In genomic region chr11:69760160-69760900, GRCm38 (mm10) we compare ENCODE assay signal across 9 mouse cellular contexts. TPM values are rescaled to one million over a fixed set of nuclear protein-coding genes. Genes with fewer than 3 reads are reported as not detected.
A peak's percentile ranks its signal among the peaks of the same experiment; 100 is the strongest.
DNase-seq lines count a peak whose midpoint lies in the region; ATAC-seq and TF ChIP-seq lines count a peak whose summit lies in the region.
"Had no signal": no experiment of that assay in that cellular context is flagged by ENCODE, and none has a peak within 500 bp of the region (broad histone marks: within the 10 kb centered on the region; RNA-seq: fewer than 3 reads in every experiment).

No protein-coding gene starts in this region.

- H3K4me1 ChIP-seq in cerebellum, adult 2 months (ENCODE audit: control insufficient read depth, insufficient read depth, low read length), result peaks cover 13% of the 10 kb centered on the region
- H3K4me1 ChIP-seq in megakaryocyte, embryonic 14.5 days, result peaks cover 40% of the 10 kb centered on the region
- H3K4me1 ChIP-seq in limb, embryonic 11.5 days (ENCODE audit: control insufficient read depth, insufficient read depth, low read length), result peaks cover 23% of the 10 kb centered on the region
- H3K4me1 ChIP-seq in stomach, embryonic 14.5 days (ENCODE audit: control insufficient read depth, insufficient read depth, low read length), result peaks cover 25% of the 10 kb centered on the region

- peak overlapping the region; percentile 7 for H3K4me3 ChIP-seq in cerebellum, adult 2 months (replicated peaks; ENCODE audit: insufficient read depth, low read depth, low read length)
- peak overlapping the region; percentile 94 for H3K4me3 ChIP-seq in megakaryocyte, embryonic 14.5 days (replicated peaks)
- H3K4me3 ChIP-seq in limb, embryonic 11.5 days (ENCODE audit: low read depth, low read length), result no peak overlapping the region
- H3K4me3 ChIP-seq in stomach, embryonic 14.5 days (ENCODE audit: low read depth, low read length), result no peak overlapping the region

- peak; percentile 43 to 46 for DNase-seq in cerebellum, adult 2 months
- DNase-seq in cerebellum, postnatal 4 days (ENCODE audit: low spot score in 2 of 2), result no peak
- no peak for DNase-seq in limb, embryonic 11.5 days (ENCODE audit: low spot score)
- DNase-seq in thymus, postnatal 25 days, result no peak

- H3K9me3 ChIP-seq in megakaryocyte, embryonic 14.5 days, result no peaks in the 10 kb centered on the region
- no peaks in the 10 kb centered on the region for H3K9me3 ChIP-seq in limb, embryonic 11.5 days (ENCODE audit: control insufficient read depth, low read length)
- H3K9me3 ChIP-seq in stomach, embryonic 14.5 days (ENCODE audit: control insufficient read depth, low read depth, low read length), result no peaks in the 10 kb centered on the region

- H3K4me2 ChIP-seq in limb, embryonic 11.5 days (ENCODE audit: low read depth, severe bottlenecking), result peak overlapping the region; percentile 84; the same call in 1 of the 2 replicates
- peak overlapping the region; percentile 88 for H3K4me2 ChIP-seq in stomach, embryonic 14.5 days (replicated peaks; ENCODE audit: low read depth, low read length)

- no peak for ATAC-seq in megakaryocyte, adult 5-6 weeks (ENCODE audit: poor library complexity, severe bottlenecking)
- no peak for ATAC-seq in limb, embryonic 11.5 days (ENCODE audit: insufficient number of reproducible peaks, low FRiP score, low TSS enrichment, low read depth)
- no peak for ATAC-seq in stomach, embryonic 14.5 days (ENCODE audit: insufficient number of reproducible peaks, insufficient read depth, low FRiP score, low read depth)
- no peak for ATAC-seq in inflammation-experienced regulatory T-cells, adult 6 months

- no peaks in the 10 kb centered on the region for H3K36me3 ChIP-seq in megakaryocyte, embryonic 14.5 days (replicated peaks; ENCODE audit: low read length)
- no peaks in the 10 kb centered on the region for H3K36me3 ChIP-seq in limb, embryonic 11.5 days (ENCODE audit: control insufficient read depth, insufficient read depth, low read length)
- no peaks in the 10 kb centered on the region for H3K36me3 ChIP-seq in stomach, embryonic 14.5 days (ENCODE audit: control insufficient read depth, insufficient read depth, low read length)

- WGBS in cerebellum, adult 2 months, result 62% methylated on average over 14 of the region's 14 CpGs
- 87% methylated on average over 14 of the region's 14 CpGs for WGBS in limb, embryonic 11.5 days
- 81% methylated on average over 14 of the region's 14 CpGs for WGBS in stomach, embryonic 14.5 days

- H3K27me3 ChIP-seq in cerebellum, adult 2 months (ENCODE audit: control insufficient read depth, insufficient read depth, low read length), result no peaks in the 10 kb centered on the region
- no peaks in the 10 kb centered on the region for H3K27me3 ChIP-seq in megakaryocyte, embryonic 14.5 days (replicated peaks)
- no peaks in the 10 kb centered on the region for H3K27me3 ChIP-seq in limb, embryonic 11.5 days (ENCODE audit: control insufficient read depth, insufficient read depth, low read length)
- no peaks in the 10 kb centered on the region for H3K27me3 ChIP-seq in stomach, embryonic 14.5 days (ENCODE audit: control insufficient read depth, insufficient read depth, low read length)

- H3K27ac ChIP-seq in cerebellum, adult 2 months (ENCODE audit: insufficient read depth, low read length), result peak overlapping the region; percentile 93
- H3K27ac ChIP-seq in limb, embryonic 11.5 days (replicated peaks; ENCODE audit: low read depth, low read length), result peak overlapping the region; percentile 63; the same call in 1 of the 2 replicates
- H3K27ac ChIP-seq in stomach, embryonic 14.5 days (ENCODE audit: low read length), result peak overlapping the region; percentile 98

- TF ChIP-seq CTCF in cerebellum, adult 2 months (IDR thresholded peaks at IDR 0.05; ENCODE audit: borderline replicate concordance, insufficient read depth, low read depth, low read length), result no peak

- peak overlapping the region; percentile 67; the same call in 1 of the 2 replicates for H3K9ac ChIP-seq in limb, embryonic 11.5 days (ENCODE audit: low read length)
- H3K9ac ChIP-seq in stomach, embryonic 14.5 days (replicated peaks; ENCODE audit: low read depth, low read length), result no peak overlapping the region; the same call in 1 of the 2 replicates

- no peak for TF ChIP-seq POLR2A in cerebellum, adult 2 months (IDR thresholded peaks at IDR 0.05; ENCODE audit: borderline replicate concordance, insufficient read depth, low read length)

RNA-seq across cellular contexts. Expression of gene Slc35g3, which starts 1.4 kb away (rescaled TPM):
- not detected in 2 replicates for polyA plus RNA-seq in cerebellum, adult 2 months (2012; rRNA removed)
- not detected in 2 replicates for polyA plus RNA-seq in megakaryocyte, embryonic 14.5 days (2012; ENCODE audit: insufficient read depth, low replicate concordance)
- total RNA-seq in megakaryocyte, adult 5-6 weeks (2015), result not detected in 2 replicates
- total RNA-seq in megakaryocyte, adult 5-6 weeks (2017), result not detected in 2 replicates
- polyA plus RNA-seq in limb, embryonic 11.5 days (2014; fragmentation: Nextera tagmentation; extraction: Ambion mirVana), result 0.09 TPM in 1 of 2 replicates, not detected in the other
- polyA plus RNA-seq in stomach, embryonic 14.5 days (2014; fragmentation: Nextera tagmentation; extraction: Ambion mirVana), result not detected in 2 replicates
- not detected for polyA plus RNA-seq in inflammation-experienced regulatory T-cells, adult 6 months (2017; shearing (Covaris generic))
- polyA plus RNA-seq: large intestine, adult 2 months had no signal

RNA-seq across cellular contexts. Expression of gene Polr2a, which starts 1.9 kb away (rescaled TPM):
- polyA plus RNA-seq in cerebellum, adult 2 months (2012; rRNA removed), result 35.3 and 42.3 TPM in 2 replicates
- 36.5 and 129 TPM in 2 replicates for polyA plus RNA-seq in megakaryocyte, embryonic 14.5 days (2012; ENCODE audit: insufficient read depth, low replicate concordance)
- total RNA-seq in megakaryocyte, adult 5-6 weeks (2015), result 116 and 118 TPM in 2 replicates
- 38.6 and 42.9 TPM in 2 replicates for total RNA-seq in megakaryocyte, adult 5-6 weeks (2017)
- 64.0 and 78.3 TPM in 2 replicates for polyA plus RNA-seq in limb, embryonic 11.5 days (2014; fragmentation: Nextera tagmentation; extraction: Ambion mirVana)
- polyA plus RNA-seq in stomach, embryonic 14.5 days (2014; fragmentation: Nextera tagmentation; extraction: Ambion mirVana), result 39.3 and 43.6 TPM in 2 replicates
- 10 to 100 TPM; 27.3 to 28.4 (median 27.7) TPM for polyA plus RNA-seq in inflammation-experienced regulatory T-cells, adult 6 months (2017; shearing (Covaris generic))

RNA-seq across cellular contexts. Expression of gene Zbtb4, which starts 5.4 kb away (rescaled TPM):
- polyA plus RNA-seq in cerebellum, adult 2 months (2012; rRNA removed), result 69.8 and 71.1 TPM in 2 replicates
- 1.9 and 3.9 TPM in 2 replicates for polyA plus RNA-seq in megakaryocyte, embryonic 14.5 days (2012; ENCODE audit: insufficient read depth, low replicate concordance)
- 1.6 and 2.6 TPM in 2 replicates for total RNA-seq in megakaryocyte, adult 5-6 weeks (2015)
- 1.4 and 2.4 TPM in 2 replicates for total RNA-seq in megakaryocyte, adult 5-6 weeks (2017)
- 0.96 and 1.1 TPM in 2 replicates for polyA plus RNA-seq in limb, embryonic 11.5 days (2014; fragmentation: Nextera tagmentation; extraction: Ambion mirVana)
- 3.9 and 4.0 TPM in 2 replicates for polyA plus RNA-seq in stomach, embryonic 14.5 days (2014; fragmentation: Nextera tagmentation; extraction: Ambion mirVana)
- 10 to 100 TPM in 2 of 3 experiments, 1 to 10 TPM in 1; 4.3 to 13.9 (median 11.8) TPM for polyA plus RNA-seq in inflammation-experienced regulatory T-cells, adult 6 months (2017; shearing (Covaris generic))

RNA-seq across cellular contexts. Expression of gene Chrnb1, which starts 35.4 kb away (rescaled TPM):
- 1.6 and 2.9 TPM in 2 replicates for polyA plus RNA-seq in cerebellum, adult 2 months (2012; rRNA removed)
- not detected in 2 replicates for polyA plus RNA-seq in megakaryocyte, embryonic 14.5 days (2012; ENCODE audit: insufficient read depth, low replicate concordance)
- 0.32 and 0.36 TPM in 2 replicates for total RNA-seq in megakaryocyte, adult 5-6 weeks (2015)
- total RNA-seq in megakaryocyte, adult 5-6 weeks (2017), result 0.16 TPM in 1 of 2 replicates, not detected in the other
- 4.3 and 4.4 TPM in 2 replicates for polyA plus RNA-seq in limb, embryonic 11.5 days (2014; fragmentation: Nextera tagmentation; extraction: Ambion mirVana)
- polyA plus RNA-seq in stomach, embryonic 14.5 days (2014; fragmentation: Nextera tagmentation; extraction: Ambion mirVana), result 6.7 and 7.5 TPM in 2 replicates
- 1 to 10 TPM; 1.7 to 2.5 (median 1.8) TPM for polyA plus RNA-seq in inflammation-experienced regulatory T-cells, adult 6 months (2017; shearing (Covaris generic))

RNA-seq across cellular contexts. Expression of gene Fgf11, which starts 41.3 kb away (rescaled TPM):
- 47.0 and 49.4 TPM in 2 replicates for polyA plus RNA-seq in cerebellum, adult 2 months (2012; rRNA removed)
- polyA plus RNA-seq in megakaryocyte, embryonic 14.5 days (2012; ENCODE audit: insufficient read depth, low replicate concordance), result 0.64 TPM in 1 of 2 replicates, not detected in the other
- 0.14 TPM in 1 of 2 replicates, not detected in the other for total RNA-seq in megakaryocyte, adult 5-6 weeks (2015)
- total RNA-seq in megakaryocyte, adult 5-6 weeks (2017), result not detected in 2 replicates
- polyA plus RNA-seq in limb, embryonic 11.5 days (2014; fragmentation: Nextera tagmentation; extraction: Ambion mirVana), result 0.36 and 0.67 TPM in 2 replicates
- 2.1 and 3.6 TPM in 2 replicates for polyA plus RNA-seq in stomach, embryonic 14.5 days (2014; fragmentation: Nextera tagmentation; extraction: Ambion mirVana)
- polyA plus RNA-seq in inflammation-experienced regulatory T-cells, adult 6 months (2017; shearing (Covaris generic)), result not detected

Comparison
In these comparisons a context has a peak if more than half of its experiments do, and no peak if none do; other contexts are left out.
1. DNase-seq: peak in cerebellum, adult 2 months (2 of 2); none in cerebellum, postnatal 4 days (0 of 2), limb, embryonic 11.5 days (single experiment) and thymus, postnatal 25 days (single experiment).
2. H3K4me3 ChIP-seq: peak in cerebellum, adult 2 months (single experiment) and megakaryocyte, embryonic 14.5 days (single experiment); none in limb, embryonic 11.5 days (single experiment) and stomach, embryonic 14.5 days (single experiment).
3. Peak in every context shown above with its lines, with median percentiles within 50 percentile points of each other: H3K27ac ChIP-seq.